Mouse (Mus musculus) gastrocnemius, adult 8-10 months (tissue): ENCODE results near the gene Clcnkb. TPM values are rescaled to one million over a fixed set of nuclear protein-coding genes. Genes with fewer than 3 reads are reported as not detected.

Experiments
- DNase-seq, 2 experiments: peaks; one replicate each; pipeline ENCODE4 v3.0.0; 2022; ENCODE audit warnings: low spot score in 2 of 2
- total RNA-seq, 4 experiments: library from RNA; stranded (reverse); gene quantifications; 2 replicates each; pipeline ENCODE4 v1.2.4; 2022

Gene Clcnkb
- total RNA-seq, 4 experiments from 2014 or later, result 0.11 to 0.58 TPM; not detected in 2

DNA sequence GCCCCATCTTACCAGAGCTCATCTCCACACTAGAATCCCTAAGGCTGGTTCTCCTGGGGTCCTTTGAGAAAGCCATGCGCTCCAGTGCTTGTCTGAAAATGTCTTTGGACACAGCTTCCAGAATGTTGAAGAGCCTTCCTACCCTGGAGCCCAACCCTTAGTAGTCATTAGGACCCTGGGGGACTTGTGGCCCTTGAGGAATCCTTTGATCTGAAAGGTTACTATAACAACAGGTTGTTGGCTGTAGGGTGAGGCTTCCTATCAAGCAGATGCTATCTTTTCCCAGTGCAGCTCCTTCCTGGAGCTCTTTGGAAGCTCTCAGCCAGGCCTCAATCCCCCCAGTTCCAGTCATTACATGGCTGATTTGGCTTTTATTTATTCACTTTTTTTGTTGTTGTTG lies 20.2 kb upstream of the Clcnkb start, which contains the start of gene Srarp:
Srarp (minus strand) TSS at position 132 of the 400 bp plus-strand sequence.
- no peak for DNase-seq

DNA sequence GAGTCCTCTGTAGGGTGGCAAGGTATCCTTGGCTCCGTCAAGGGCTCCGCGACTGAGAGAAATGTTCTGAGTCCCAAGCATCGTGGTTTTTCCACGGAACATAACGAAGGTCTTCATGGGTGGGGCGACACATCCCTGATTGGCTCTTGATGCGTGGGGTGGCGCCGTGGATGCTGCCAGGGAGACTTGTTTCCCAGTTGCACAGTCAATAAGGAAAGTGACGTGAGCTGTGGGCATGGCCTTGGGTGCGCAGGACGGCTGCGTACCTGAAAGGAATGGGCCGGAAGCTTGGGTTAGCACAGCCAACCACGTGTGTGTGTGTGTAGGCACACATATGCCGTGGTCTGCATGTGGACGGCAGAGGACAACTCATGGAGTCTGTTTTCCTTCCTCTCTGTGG lies 17.4 kb upstream of the Clcnkb start:
- no peak for DNase-seq

GRCm38 (mm10) chr4:141432666-141433065 lies 16.9 kb upstream of the Clcnkb start:
- no peak for DNase-seq

DNA sequence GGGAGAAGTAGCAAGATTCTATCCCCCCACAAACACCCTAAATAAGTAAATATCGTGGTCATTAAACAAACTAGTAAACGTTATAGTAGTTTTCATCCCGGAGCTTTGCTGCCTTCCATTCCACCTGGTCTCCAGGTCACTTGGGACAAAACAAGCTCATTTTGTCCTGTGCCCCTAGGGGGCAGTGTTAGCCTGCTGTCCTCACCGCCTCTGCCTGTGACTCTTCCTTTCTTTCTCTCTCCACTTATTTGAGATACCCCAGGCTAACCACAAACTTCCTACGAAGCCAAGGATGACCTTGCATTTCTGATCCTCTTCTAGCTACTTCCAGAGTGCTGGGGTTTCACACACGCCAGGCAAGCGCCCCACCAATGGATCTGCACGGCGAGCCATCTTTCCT lies 15.2 kb upstream of the Clcnkb start:
- DNase-seq, result peak; percentile 62 to 63

GRCm38 (mm10) chr4:141429847-141430246 lies 14.0 kb upstream of the Clcnkb start:
- no peak for DNase-seq

DNA sequence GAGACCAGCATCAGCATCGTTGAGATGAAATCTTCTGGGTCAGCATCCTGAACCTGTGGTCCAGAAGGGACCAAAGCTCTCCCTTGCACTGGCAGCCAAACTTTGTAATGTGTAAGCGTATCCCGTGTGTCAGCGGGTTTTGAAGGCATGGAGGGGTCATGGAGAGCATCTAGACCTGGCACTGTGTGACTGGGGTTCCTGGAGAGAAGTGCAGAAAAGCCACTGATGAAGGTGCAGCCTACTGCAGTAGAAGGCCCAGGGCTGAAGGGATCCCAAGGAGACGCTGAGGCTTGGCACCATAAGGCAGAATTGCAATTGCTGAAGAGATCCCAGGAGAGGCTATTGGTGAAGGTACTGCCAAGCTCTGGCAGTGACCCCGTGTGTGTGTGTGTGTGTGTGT lies 13.6 kb upstream of the Clcnkb start:
- DNase-seq, result no peak

- DNase-seq, result no peak
Observed at GRCm38 (mm10) chr4:141427921-141428320, 12.1 kb upstream of the Clcnkb start.

DNA sequence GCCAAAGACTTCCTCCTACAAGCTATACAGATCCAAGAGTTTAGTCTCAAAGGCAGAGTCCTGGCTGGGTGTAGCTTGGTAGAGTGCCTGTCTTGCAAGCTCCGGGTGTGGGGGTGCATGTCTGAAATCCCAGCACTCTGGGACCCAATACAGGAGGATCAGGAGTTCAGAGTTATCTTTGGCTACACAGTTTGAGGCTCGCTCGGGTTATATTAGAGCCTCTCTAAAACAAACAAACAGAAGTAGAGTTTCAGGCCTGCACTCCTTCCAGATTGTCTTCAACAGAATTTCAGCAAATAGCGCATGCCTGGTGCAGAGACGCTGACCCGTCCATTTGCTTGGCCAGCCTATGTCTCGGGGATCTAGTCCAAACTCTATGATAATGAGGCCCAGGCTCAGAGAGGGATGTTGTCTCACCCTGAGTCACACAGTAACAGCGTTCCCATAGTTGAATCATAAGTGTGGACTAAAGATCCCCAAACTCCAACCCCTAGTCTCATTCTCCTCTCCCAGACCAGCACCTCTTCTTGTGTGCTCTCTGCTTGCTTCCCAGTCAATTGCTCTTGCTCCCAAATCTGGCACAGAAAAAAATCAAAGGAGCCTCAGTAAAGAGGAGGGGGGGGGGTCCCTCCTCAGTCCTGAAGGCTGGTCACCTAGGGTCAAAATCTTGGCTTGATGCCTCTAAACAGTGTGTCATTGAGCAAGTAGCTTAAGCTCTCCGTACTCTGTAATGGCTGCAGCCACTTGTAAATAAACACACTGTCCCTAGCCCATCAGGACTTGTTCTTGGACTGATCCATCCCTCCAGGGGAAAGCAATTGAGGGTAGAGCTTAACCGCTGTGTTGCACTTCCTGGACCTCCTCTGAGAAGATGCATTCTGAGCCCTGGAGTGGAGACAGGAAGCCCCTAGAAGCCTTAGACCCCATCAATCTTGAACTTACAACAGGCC lies 11.3 kb upstream of the Clcnkb start:
- DNase-seq, result no peak

- peak; percentile 49 to 69 for DNase-seq
Observed at GRCm38 (mm10) chr4:141425484-141426479, 10.0 kb upstream of the Clcnkb start.

DNA sequence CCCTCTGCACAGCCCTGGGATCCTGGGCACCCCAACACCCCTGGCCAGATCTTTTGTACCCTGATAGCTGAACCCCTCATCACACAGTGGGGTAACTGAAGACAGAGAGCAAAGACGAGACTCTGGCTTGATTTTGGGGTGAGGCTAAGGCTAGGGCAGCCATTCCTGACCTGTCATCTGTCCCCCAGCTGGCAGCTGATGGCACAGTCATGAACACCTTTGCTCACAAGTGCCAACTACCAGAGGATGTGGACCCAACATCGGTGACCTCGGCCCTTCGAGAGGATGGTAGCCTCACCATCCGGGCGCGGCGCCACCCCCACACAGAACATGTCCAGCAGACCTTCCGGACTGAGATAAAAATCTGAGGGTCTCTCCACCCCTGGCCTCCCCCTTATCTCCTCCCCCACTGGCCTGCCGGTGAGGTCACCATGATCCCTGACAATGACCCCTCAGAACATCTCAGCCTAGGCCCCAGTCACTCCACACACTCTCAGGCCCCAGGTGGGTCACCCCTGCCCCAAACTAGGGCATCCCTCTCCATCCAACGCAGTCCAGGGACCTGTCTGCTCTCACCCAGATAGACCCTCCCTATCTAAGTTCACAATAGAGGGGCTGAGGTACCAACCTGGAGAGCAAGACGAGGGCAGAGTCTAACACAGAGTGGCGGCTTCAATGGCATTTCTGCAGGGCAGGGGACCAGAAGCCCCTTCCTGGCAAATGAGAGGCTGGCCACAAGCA lies 8.0 kb upstream of the Clcnkb start:
- no peak for DNase-seq

GRCm38 (mm10) chr4:141423288-141423687 lies 7.5 kb upstream of the Clcnkb start:
- no peak for DNase-seq

- no peak for DNase-seq
Observed at GRCm38 (mm10) chr4:141422841-141423240, 7.0 kb upstream of the Clcnkb start.

DNA sequence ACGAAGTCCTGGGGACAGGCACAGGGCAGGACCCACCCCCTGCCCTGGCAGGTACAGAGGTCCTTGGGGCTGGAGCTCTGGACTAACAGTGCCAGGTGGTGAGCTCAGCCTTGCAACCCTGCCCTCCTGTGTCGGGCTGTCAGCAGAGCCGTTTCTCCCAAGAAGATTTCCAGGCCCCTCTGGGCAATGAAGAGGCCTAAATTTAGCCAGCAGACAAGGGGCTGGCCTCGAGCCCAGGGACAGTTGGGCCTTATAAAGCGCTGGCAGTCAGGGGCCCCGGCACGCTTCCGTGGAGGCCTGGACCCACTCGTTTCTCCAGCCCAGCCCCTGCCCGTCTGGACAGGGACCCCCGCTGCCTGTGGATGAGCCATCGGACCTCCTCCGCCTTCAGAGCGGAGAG lies 5.6 kb upstream of the Clcnkb start:
- peak; percentile 64 to 78 for DNase-seq

- no peak for DNase-seq
Observed at GRCm38 (mm10) chr4:141420886-141421285, 5.1 kb upstream of the Clcnkb start.

GRCm38 (mm10) chr4:141420192-141420829 lies 4.5 kb upstream of the Clcnkb start, which contains the start of gene Hspb7:
Gene Hspb7 (plus strand): TSS chr4:141420779.
- no peak for DNase-seq

DNA sequence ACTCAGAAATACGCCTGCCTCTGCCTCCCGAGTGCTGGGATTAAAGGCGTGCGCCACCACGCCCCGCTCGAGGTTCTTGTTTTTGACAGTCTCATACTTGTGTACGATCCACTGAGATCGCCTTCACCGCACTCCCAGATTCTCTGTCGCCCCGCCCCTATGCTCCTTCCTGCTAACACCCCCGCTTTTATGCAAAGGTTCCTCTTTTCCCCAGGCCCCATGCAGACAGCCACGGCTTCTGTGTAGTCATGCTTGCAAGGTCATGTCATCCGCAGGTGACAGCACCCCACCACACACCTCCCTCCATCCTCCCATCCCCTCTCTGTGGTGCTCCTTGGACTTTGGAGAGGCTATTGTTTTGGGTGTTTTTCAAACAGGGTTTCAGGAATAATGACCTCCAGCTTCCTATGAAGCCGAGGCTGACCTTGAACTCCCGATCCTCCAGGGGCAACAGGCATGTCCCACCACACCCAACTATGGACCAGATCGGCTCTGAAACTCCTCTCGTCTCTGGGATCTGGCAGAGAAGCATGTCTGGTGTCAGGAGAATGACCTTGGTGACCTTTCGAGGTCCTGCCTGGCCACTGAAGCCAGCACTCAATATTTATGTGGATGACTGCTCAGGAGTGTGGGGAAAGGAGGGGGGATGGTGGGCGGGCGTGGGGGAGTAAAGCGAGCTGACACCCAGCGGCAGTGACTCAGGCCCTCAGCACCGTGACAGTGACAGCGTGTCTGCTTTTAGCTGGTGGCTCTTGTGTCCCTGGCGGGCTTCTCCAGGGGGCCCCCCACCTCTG lies 3.8 kb upstream of the Clcnkb start:
- DNase-seq, result no peak

- no peak for DNase-seq
Observed at GRCm38 (mm10) chr4:141411430-141411992, 4.3 kb downstream of the Clcnkb start.

GRCm38 (mm10) chr4:141408577-141408976 lies 7.2 kb downstream of the Clcnkb start:
- DNase-seq, result no peak
